27 mouse cellular contexts compared by ENCODE assay signal in genomic region chr16:29438045-29438444, GRCm38 (mm10). TPM values are rescaled to one million over a fixed set of nuclear protein-coding genes. Genes with fewer than 3 reads are reported as not detected.
DNase-seq lines count a peak whose midpoint lies in the region; ATAC-seq and TF ChIP-seq lines count a peak whose summit lies in the region.
"Had no signal": no experiment of that assay in that cellular context is flagged by ENCODE, and none has a peak within 500 bp of the region (broad histone marks: within the 10 kb centered on the region; RNA-seq: fewer than 3 reads in every experiment).

No protein-coding gene starts in this region.

- H3K4me1 ChIP-seq in hindbrain, postnatal 0 days (ENCODE audit: insufficient read depth, low read length): no peaks in the 10 kb centered on the region
- peaks cover 8% of the 10 kb centered on the region; the same call in 1 of the 2 replicates for H3K4me1 ChIP-seq in hindbrain, embryonic 13.5 days (replicated peaks)
- H3K4me1 ChIP-seq in midbrain, embryonic 15.5 days: peaks cover 13% of the 10 kb centered on the region
- no peaks in the 10 kb centered on the region; the same call in 1 of the 2 replicates for H3K4me1 ChIP-seq in midbrain, embryonic 11.5 days (ENCODE audit: control insufficient read depth, insufficient read depth, low read length)
- H3K4me1 ChIP-seq: heart, embryonic 13.5 days had no signal

- no peak overlapping the region for H3K27ac ChIP-seq in hindbrain, postnatal 0 days
- H3K27ac ChIP-seq in hindbrain, embryonic 13.5 days: no peak overlapping the region
- H3K27ac ChIP-seq in midbrain, embryonic 15.5 days: no peak overlapping the region
- no peak overlapping the region for H3K27ac ChIP-seq in midbrain, embryonic 11.5 days (ENCODE audit: low read depth, low read length)
- H3K27ac ChIP-seq: embryonic facial prominence, embryonic 13.5 days; forebrain, embryonic 12.5 days; forebrain, embryonic 15.5 days; heart, adult 2 months; heart, embryonic 13.5 days had no signal

- 0 out of 2 replicates have a peak, but pooled peaks have one; percentile 10 for ATAC-seq in hindbrain, postnatal 0 days
- ATAC-seq in hindbrain, embryonic 13.5 days (ENCODE audit: low FRiP score): no peak
- peak; percentile 70 for ATAC-seq in midbrain, embryonic 15.5 days (replicated peaks)
- no peak for ATAC-seq in midbrain, embryonic 11.5 days (ENCODE audit: low FRiP score)
- ATAC-seq: forebrain, embryonic 15.5 days; Patski had no signal

- DNase-seq in heart, adult 11 months: peak; percentile 50
- no peak for DNase-seq in heart, adult 9 months (ENCODE audit: low spot score in 2 of 2)
- no peak for DNase-seq in hindbrain, postnatal 0 days (ENCODE audit: low spot score)
- no peak for DNase-seq in midbrain, embryonic 11.5 days (ENCODE audit: low spot score, missing footprints)
- DNase-seq in layer of hippocampus, postnatal 36 days: no peak
- DNase-seq: adrenal gland, postnatal 10 days; adrenal gland, postnatal 36 days; B cell, adult 2 months; cerebellum, adult 18-20 months; cerebellum, adult 9-10 months; cerebellum, postnatal 14 days; gastrocnemius, postnatal 25 days; heart, adult 2 months; heart, postnatal 14 days; heart, postnatal 4 days had no signal

- H3K4me2 ChIP-seq in hindbrain, postnatal 0 days (ENCODE audit: low read depth, low read length): no peak overlapping the region
- no peak overlapping the region for H3K4me2 ChIP-seq in hindbrain, embryonic 13.5 days
- no peak overlapping the region for H3K4me2 ChIP-seq in midbrain, embryonic 15.5 days
- H3K4me2 ChIP-seq in midbrain, embryonic 11.5 days: no peak overlapping the region
- H3K4me2 ChIP-seq: embryonic facial prominence, embryonic 13.5 days; forebrain, embryonic 12.5 days; forebrain, embryonic 15.5 days; heart, embryonic 13.5 days had no signal

- no peaks in the 10 kb centered on the region for H3K9me3 ChIP-seq in hindbrain, postnatal 0 days (ENCODE audit: low read length)
- H3K9me3 ChIP-seq in hindbrain, embryonic 13.5 days: no peaks in the 10 kb centered on the region
- H3K9me3 ChIP-seq in midbrain, embryonic 15.5 days: no peaks in the 10 kb centered on the region
- H3K9me3 ChIP-seq in midbrain, embryonic 11.5 days (ENCODE audit: control insufficient read depth, low read length): no peaks in the 10 kb centered on the region
- H3K9me3 ChIP-seq: embryonic facial prominence, embryonic 13.5 days; forebrain, embryonic 12.5 days; forebrain, embryonic 15.5 days; G1E; heart, embryonic 13.5 days had no signal

- H3K27me3 ChIP-seq in hindbrain, postnatal 0 days (ENCODE audit: insufficient read depth, low read length): no peaks in the 10 kb centered on the region
- H3K27me3 ChIP-seq in hindbrain, embryonic 13.5 days: no peaks in the 10 kb centered on the region
- no peaks in the 10 kb centered on the region for H3K27me3 ChIP-seq in midbrain, embryonic 15.5 days (replicated peaks)
- no peaks in the 10 kb centered on the region for H3K27me3 ChIP-seq in midbrain, embryonic 11.5 days (ENCODE audit: control insufficient read depth, insufficient read depth, low read length)
- H3K27me3 ChIP-seq: CH12.LX; embryonic facial prominence, embryonic 13.5 days; forebrain, embryonic 12.5 days; forebrain, embryonic 15.5 days; heart, embryonic 13.5 days had no signal

- TF ChIP-seq CTCF in hindbrain, postnatal 0 days (IDR thresholded peaks at IDR 0.05; ENCODE audit: low read depth): no peak

- H3K9ac ChIP-seq in hindbrain, postnatal 0 days (replicated peaks; ENCODE audit: low read length): no peak overlapping the region
- H3K9ac ChIP-seq in hindbrain, embryonic 13.5 days: no peak overlapping the region
- no peak overlapping the region for H3K9ac ChIP-seq in midbrain, embryonic 15.5 days
- no peak overlapping the region for H3K9ac ChIP-seq in midbrain, embryonic 11.5 days (ENCODE audit: low read length)
- H3K9ac ChIP-seq: embryonic facial prominence, embryonic 13.5 days; forebrain, embryonic 12.5 days; forebrain, embryonic 15.5 days; heart, embryonic 13.5 days had no signal

- H3K4me3 ChIP-seq in hindbrain, postnatal 0 days (ENCODE audit: low read length): no peak overlapping the region
- H3K4me3 ChIP-seq in hindbrain, embryonic 13.5 days: no peak overlapping the region
- no peak overlapping the region for H3K4me3 ChIP-seq in midbrain, embryonic 15.5 days
- no peak overlapping the region for H3K4me3 ChIP-seq in midbrain, embryonic 11.5 days (ENCODE audit: low read depth, low read length)
- H3K4me3 ChIP-seq: embryonic facial prominence, embryonic 13.5 days; erythroblast, embryonic 14.5 days; forebrain, embryonic 12.5 days; forebrain, embryonic 15.5 days; heart, adult 2 months; heart, embryonic 13.5 days had no signal

- H3K36me3 ChIP-seq in hindbrain, postnatal 0 days (ENCODE audit: insufficient read depth, low read length): no peaks in the 10 kb centered on the region
- no peaks in the 10 kb centered on the region for H3K36me3 ChIP-seq in hindbrain, embryonic 13.5 days
- H3K36me3 ChIP-seq in midbrain, embryonic 15.5 days (replicated peaks): no peaks in the 10 kb centered on the region
- no peaks in the 10 kb centered on the region for H3K36me3 ChIP-seq in midbrain, embryonic 11.5 days (ENCODE audit: control insufficient read depth, insufficient read depth, low read length)
- H3K36me3 ChIP-seq: embryonic facial prominence, embryonic 13.5 days; forebrain, embryonic 12.5 days; forebrain, embryonic 15.5 days; G1E; heart, embryonic 13.5 days had no signal

- 73% methylated on average over 5 of the region's 5 CpGs for WGBS in hindbrain, postnatal 0 days
- 89% methylated on average over 5 of the region's 5 CpGs for WGBS in hindbrain, embryonic 13.5 days
- 82% methylated on average over 5 of the region's 5 CpGs for WGBS in midbrain, embryonic 15.5 days
- WGBS in midbrain, embryonic 11.5 days: 81% methylated on average over 5 of the region's 5 CpGs

RNA-seq across cellular contexts. Expression of gene Atp13a5, which starts 59.5 kb away (rescaled TPM):
- total RNA-seq in hindbrain, postnatal 0 days (2014; rRNA removed): 5.6 and 8.7 TPM in 2 replicates
- 6.4 and 6.6 TPM in 2 replicates for polyA plus RNA-seq in hindbrain, postnatal 0 days (2015; fragmentation: Nextera tagmentation; extraction: Ambion mirVana)
- polyA plus RNA-seq in hindbrain, embryonic 13.5 days (2015; fragmentation: Nextera tagmentation; extraction: Ambion mirVana): 0.84 and 0.94 TPM in 2 replicates
- polyA plus RNA-seq in midbrain, embryonic 15.5 days (2015; fragmentation: Nextera tagmentation; extraction: Ambion mirVana): 3.2 and 3.7 TPM in 2 replicates
- polyA plus RNA-seq in midbrain, embryonic 11.5 days (2014; fragmentation: Nextera tagmentation; extraction: Ambion mirVana): 0.20 and 0.30 TPM in 2 replicates
- total RNA-seq in layer of hippocampus, postnatal 36 days (2021): 10 to 100 TPM; 10.1 to 10.5 TPM
- total RNA-seq: adrenal gland, adult 18-20 months; adrenal gland, postnatal 36 days; CH12.LX; heart, adult 2 months; heart, postnatal 14 days; heart, postnatal 4 days had no signal
- polyA plus RNA-seq: erythroblast, embryonic 14.5 days; forebrain, embryonic 12.5 days; G1E; heart, embryonic 13.5 days; intestine, embryonic 14.5 days; Patski had no signal

Comparison
In these comparisons a context has a peak if more than half of its experiments do, and no peak if none do; other contexts are left out.
1. ATAC-seq: peak in hindbrain, postnatal 0 days (single experiment) and midbrain, embryonic 15.5 days (single experiment); none in hindbrain, embryonic 13.5 days (single experiment) and midbrain, embryonic 11.5 days (single experiment).